8 mouse cellular contexts compared by ENCODE assay signal in the genomic region with DNA sequence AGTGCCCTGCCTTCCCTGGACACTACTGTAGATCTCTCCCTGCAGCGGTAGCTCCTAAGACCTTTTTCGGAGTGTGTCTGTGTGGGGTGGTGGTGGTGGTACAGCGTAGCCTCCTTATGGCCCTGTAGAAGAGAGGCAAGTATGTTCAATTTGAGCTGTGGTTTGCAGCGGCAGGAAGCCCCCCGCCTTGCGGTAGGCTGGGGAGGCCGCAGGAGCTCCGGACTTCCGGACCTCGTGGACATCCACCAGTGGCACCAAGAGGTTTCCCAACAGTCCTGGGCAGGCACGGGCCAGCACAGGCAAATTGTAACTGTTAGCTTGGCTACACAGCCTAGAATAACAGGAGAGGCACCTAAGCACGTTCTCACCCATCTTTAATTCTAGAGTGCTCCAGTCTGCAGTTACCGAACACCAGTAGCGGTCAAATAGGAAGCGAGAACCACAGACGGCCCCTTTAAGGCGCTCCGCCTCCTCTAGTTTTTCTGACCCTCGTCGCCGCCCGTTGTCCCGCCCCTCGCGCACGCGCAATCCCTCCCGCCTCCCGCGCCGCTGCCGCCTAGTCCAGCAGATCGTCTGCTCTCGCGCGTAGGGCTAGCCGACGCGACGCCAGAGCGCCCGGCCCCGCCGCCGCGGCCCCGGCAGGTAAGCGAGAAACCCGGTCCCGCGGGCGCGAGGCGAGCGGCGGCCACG. TPM values are rescaled to one million over a fixed set of nuclear protein-coding genes. Genes with fewer than 3 reads are reported as not detected.
A peak's percentile ranks its signal among the peaks of the same experiment; 100 is the strongest.
DNase-seq lines count a peak whose midpoint lies in the region; ATAC-seq and TF ChIP-seq lines count a peak whose summit lies in the region.

A gene (plus strand): TSS at position 519 of the 690 bp plus-strand sequence.

- H3K9me3 ChIP-seq in CH12.LX (replicated peaks; ENCODE audit: low read length) = peaks cover 4% of the 10 kb centered on the region
- no peaks in the 10 kb centered on the region for H3K9me3 ChIP-seq in forebrain, embryonic 11.5 days (ENCODE audit: control insufficient read depth, low read length)
- no peaks in the 10 kb centered on the region for H3K9me3 ChIP-seq in heart, embryonic 16.5 days (replicated peaks; ENCODE audit: control insufficient read depth, low read length)
- H3K9me3 ChIP-seq in liver, embryonic 15.5 days (replicated peaks) = no peaks in the 10 kb centered on the region
- H3K9me3 ChIP-seq in neural tube, embryonic 12.5 days = no peaks in the 10 kb centered on the region

- peak; percentile 80 for TF ChIP-seq POLR2A in CH12.LX (IDR thresholded peaks at IDR 0.05; ENCODE audit: low read depth, low read length)

- dilution Hi-C loops in CH12.LX (cut with MboI; ENCODE audit: extremely low pct_ligation_motif_present, extremely low pct_unique_long_range_greater_than_20kb, low sequenced_read_pairs) = no loop called here

- TF ChIP-seq CTCF in CH12.LX (conservative IDR thresholded peaks at IDR 0.05 in 1 of 2, IDR thresholded peaks at IDR 0.05 in 1 of 2; ENCODE audit: low read depth in 2 of 2, low read length in 2 of 2) = peak in 1 of 2 experiments; percentile 39; a peak in 2 of 4 replicates

- peak within 1 kb of the TSS; percentile 51; the same call in 1 of the 2 replicates for H3K27ac ChIP-seq in CH12.LX (ENCODE audit: insufficient read depth, low read depth)
- H3K27ac ChIP-seq in forebrain, embryonic 11.5 days (ENCODE audit: low read depth, low read length) = peak within 1 kb of the TSS; percentile 62
- H3K27ac ChIP-seq in heart, embryonic 16.5 days (ENCODE audit: low read length) = peak within 1 kb of the TSS; percentile 92
- H3K27ac ChIP-seq in liver, embryonic 15.5 days (replicated peaks) = peak within 1 kb of the TSS; percentile 82
- peak within 1 kb of the TSS; percentile 47; the same call in 1 of the 2 replicates for H3K27ac ChIP-seq in neural tube, embryonic 12.5 days

- peak; percentile 91 for ATAC-seq in forebrain, embryonic 11.5 days (replicated peaks; ENCODE audit: low FRiP score)
- ATAC-seq in heart, embryonic 16.5 days (replicated peaks; ENCODE audit: extremely low read depth, insufficient read depth, low FRiP score) = peak; percentile 91
- peak; percentile 87 for ATAC-seq in liver, embryonic 15.5 days (ENCODE audit: insufficient read depth)
- ATAC-seq in neural tube, embryonic 12.5 days (ENCODE audit: low FRiP score, low read depth) = peak; percentile 93

- peak; percentile 91 for DNase-seq in CH12.LX (ENCODE audit: extremely low read depth)
- DNase-seq in c-Kit-positive CD71-positive TER-119-negative erythroid progenitor cells, embryonic 14.5 days (ENCODE audit: low read depth) = peak; percentile 80
- DNase-seq in forebrain, embryonic 11.5 days (ENCODE audit: low spot score) = peak; percentile 98
- peak; percentile 95 to 97 for DNase-seq in kidney, postnatal 36 days
- peak; percentile 91 for DNase-seq in telencephalon, adult 2 months (ENCODE audit: low read depth, low spot score)

- WGBS in forebrain, embryonic 11.5 days = under 1% methylated on average over 57 of the region's 57 CpGs
- WGBS in heart, embryonic 16.5 days = under 1% methylated on average over 57 of the region's 57 CpGs
- WGBS in liver, embryonic 15.5 days (ENCODE audit: insufficient replicate concordance) = under 1% methylated on average over 57 of the region's 57 CpGs
- WGBS in neural tube, embryonic 12.5 days = under 1% methylated on average over 57 of the region's 57 CpGs

- peak within 1 kb of the TSS; percentile 57 for H3K9ac ChIP-seq in CH12.LX (ENCODE audit: insufficient read depth, low read depth)
- H3K9ac ChIP-seq in forebrain, embryonic 11.5 days (ENCODE audit: low read length) = peak within 1 kb of the TSS; percentile 86
- H3K9ac ChIP-seq in heart, embryonic 16.5 days (ENCODE audit: low read length) = peak within 1 kb of the TSS; percentile 94
- H3K9ac ChIP-seq in liver, embryonic 15.5 days = peak within 1 kb of the TSS; percentile 85
- H3K9ac ChIP-seq in neural tube, embryonic 12.5 days = peak within 1 kb of the TSS; percentile 93

- in situ Hi-C loops in CH12.LX (cut with MboI; ENCODE audit: low pct_ligation_motif_present, low pct_unique_long_range_greater_than_20kb, low sequenced_read_pairs) = no loop called here

- peaks cover 27% of the 10 kb centered on the region for H3K79me2 ChIP-seq in CH12.LX (replicated peaks; ENCODE audit: control insufficient read depth, extremely low read depth, insufficient read depth, poor library complexity, severe bottlenecking)

- no peaks in the 10 kb centered on the region for H3K27me3 ChIP-seq in CH12.LX (replicated peaks)
- no peaks in the 10 kb centered on the region for H3K27me3 ChIP-seq in forebrain, embryonic 11.5 days (ENCODE audit: control insufficient read depth, insufficient read depth, low read length)
- H3K27me3 ChIP-seq in heart, embryonic 16.5 days (ENCODE audit: control insufficient read depth, insufficient read depth, low read length) = no peaks in the 10 kb centered on the region
- H3K27me3 ChIP-seq in liver, embryonic 15.5 days = no peaks in the 10 kb centered on the region
- H3K27me3 ChIP-seq in neural tube, embryonic 12.5 days (replicated peaks) = no peaks in the 10 kb centered on the region

- peak within 1 kb of the TSS; percentile 76 to 95 (median 86) for H3K4me3 ChIP-seq in CH12.LX (replicated peaks in 1 of 3; ENCODE audit: low read depth in 2 of 3, low read length in 2 of 3, poor library complexity in 1 of 3)
- peak within 1 kb of the TSS; percentile 94 for H3K4me3 ChIP-seq in forebrain, embryonic 11.5 days (ENCODE audit: low read depth, low read length)
- H3K4me3 ChIP-seq in heart, embryonic 16.5 days (ENCODE audit: low read length) = peak within 1 kb of the TSS; percentile 93
- H3K4me3 ChIP-seq in liver, embryonic 15.5 days (replicated peaks) = peak within 1 kb of the TSS; percentile 74
- peak within 1 kb of the TSS; percentile 95 for H3K4me3 ChIP-seq in neural tube, embryonic 12.5 days

- TF ChIP-seq RAD21 in CH12.LX (IDR thresholded peaks at IDR 0.05; ENCODE audit: low read depth, low read length) = no peak

- peaks cover 16 to 25% of the 10 kb centered on the region in 2 experiments for H3K4me1 ChIP-seq in CH12.LX (ENCODE audit: control insufficient read depth in 1 of 2, insufficient read depth in 2 of 2)
- peaks cover 15% of the 10 kb centered on the region; the same call in 1 of the 2 replicates for H3K4me1 ChIP-seq in forebrain, embryonic 11.5 days (replicated peaks; ENCODE audit: control insufficient read depth, insufficient read depth, low read length)
- H3K4me1 ChIP-seq in heart, embryonic 16.5 days (ENCODE audit: control insufficient read depth, insufficient read depth, low read length) = peaks cover 23% of the 10 kb centered on the region
- peaks cover 49% of the 10 kb centered on the region for H3K4me1 ChIP-seq in liver, embryonic 15.5 days (replicated peaks)
- H3K4me1 ChIP-seq in neural tube, embryonic 12.5 days = peaks cover 26% of the 10 kb centered on the region

- no peak for TF ChIP-seq EP300 in CH12.LX (IDR thresholded peaks at IDR 0.05; ENCODE audit: low read length)

- H3K36me3 ChIP-seq in CH12.LX (replicated peaks in 1 of 2; ENCODE audit: control insufficient read depth in 1 of 2, insufficient read depth in 1 of 2, low read length in 1 of 2) = peaks cover 12 to 25% of the 10 kb centered on the region in 2 experiments
- no peaks in the 10 kb centered on the region; the same call in 1 of the 2 replicates for H3K36me3 ChIP-seq in forebrain, embryonic 11.5 days (ENCODE audit: control insufficient read depth, insufficient read depth, low read length)
- H3K36me3 ChIP-seq in heart, embryonic 16.5 days (ENCODE audit: control insufficient read depth, insufficient read depth) = peaks cover 7% of the 10 kb centered on the region
- H3K36me3 ChIP-seq in liver, embryonic 15.5 days (replicated peaks) = peaks cover 16% of the 10 kb centered on the region
- peaks cover 13% of the 10 kb centered on the region for H3K36me3 ChIP-seq in neural tube, embryonic 12.5 days

- H3K4me2 ChIP-seq in CH12.LX (ENCODE audit: insufficient read depth, low read depth, poor library complexity, severe bottlenecking) = peak within 1 kb of the TSS; percentile 72
- peak within 1 kb of the TSS; percentile 96 for H3K4me2 ChIP-seq in forebrain, embryonic 11.5 days (ENCODE audit: low read depth, low read length, severe bottlenecking)
- peak within 1 kb of the TSS; percentile 90 for H3K4me2 ChIP-seq in heart, embryonic 16.5 days (ENCODE audit: low read depth, low read length)
- peak within 1 kb of the TSS; percentile 94 for H3K4me2 ChIP-seq in liver, embryonic 15.5 days
- H3K4me2 ChIP-seq in neural tube, embryonic 12.5 days (replicated peaks) = peak within 1 kb of the TSS; percentile 96

TF ChIP-seq in CH12.LX, 34 proteins besides CTCF, POLR2A, EP300 and RAD21 (continues in another document):
- TF ChIP-seq NRF1 (IDR thresholded peaks at IDR 0.05; ENCODE audit: low read depth, low read length) (peak; percentile 89), CHD1 (IDR thresholded peaks at IDR 0.05; ENCODE audit: low read depth, low read length) (no peak), HCFC1 (IDR thresholded peaks at IDR 0.05; ENCODE audit: low read depth, low read length) (peak; percentile 85), TCF12 (IDR thresholded peaks at IDR 0.05; ENCODE audit: low read depth, low read length) (peak; percentile 72), TBP (conservative IDR thresholded peaks at IDR 0.05; ENCODE audit: low read depth, low read length) (peak; percentile 90), SMC3 (IDR thresholded peaks at IDR 0.05; ENCODE audit: low read depth, low read length) (peak; percentile 14), MAX (IDR thresholded peaks at IDR 0.05; ENCODE audit: low read length) (peak; percentile 74), ELF1 (IDR thresholded peaks at IDR 0.05; ENCODE audit: low read depth, low read length) (peak; percentile 88), NELFE (IDR thresholded peaks at IDR 0.05; ENCODE audit: low read depth, low read length) (peak; percentile 82), BHLHE40 (IDR thresholded peaks at IDR 0.05; ENCODE audit: low read depth, low read length) (peak; percentile 40; the same call in 1 of the 2 replicates), RCOR1 (conservative IDR thresholded peaks at IDR 0.05; ENCODE audit: low read depth, low read length) (no peak), MXI1 (IDR thresholded peaks at IDR 0.05; ENCODE audit: low read depth, low read length) (peak; percentile 75), IRF4 (IDR thresholded peaks at IDR 0.05; ENCODE audit: low read depth, low read length) (peak; percentile 62), KAT2A (IDR thresholded peaks at IDR 0.05; ENCODE audit: insufficient replicate concordance, low read length) (peak; percentile 71; the same call in 1 of the 2 replicates)

RNA-seq across cellular contexts. Expression of the gene that starts here (rescaled TPM):
- total RNA-seq in CH12.LX (2012; rRNA removed) (33.9 and 37.2 TPM in 2 replicates), CH12.LX (2014; rRNA removed) (55.5 and 56.0 TPM in 2 replicates)
- 54.8 and 54.9 TPM in 2 replicates for polyA plus RNA-seq in CH12.LX (2012; ENCODE audit: insufficient read length, low read depth)
- polyA plus RNA-seq in forebrain, embryonic 11.5 days (2014; fragmentation: Nextera tagmentation; extraction: Ambion mirVana) = 74.5 and 84.0 TPM in 2 replicates
- polyA plus RNA-seq in heart, embryonic 16.5 days (2015; fragmentation: Nextera tagmentation; extraction: Ambion mirVana) = 32.2 and 34.3 TPM in 2 replicates
- polyA plus RNA-seq in liver, embryonic 15.5 days (2015; fragmentation: Nextera tagmentation; extraction: Ambion mirVana) = 26.2 and 27.5 TPM in 2 replicates
- polyA plus RNA-seq in neural tube, embryonic 12.5 days (2016; fragmentation: Nextera tagmentation; extraction: Ambion mirVana) = 51.3 and 51.8 TPM in 2 replicates

Comparison
In these comparisons a context has a peak if more than half of its experiments do, and no peak if none do; other contexts are left out.
1. Peak in every context shown above with its lines: DNase-seq, ATAC-seq, H3K4me3 ChIP-seq and H3K27ac ChIP-seq.